ENCODE assay signal across 22 mouse cellular contexts in genomic region chr5:68635400-68635799, GRCm38 (mm10).
DNase-seq lines count a peak whose midpoint lies in the region; ATAC-seq lines count a peak whose summit lies in the region.
"Had no signal": no experiment of that assay in that cellular context is flagged by ENCODE, and none has a peak within 500 bp of the region (broad histone marks: within the 10 kb centered on the region; RNA-seq: fewer than 3 reads in every experiment).

No protein-coding gene starts in this region.

- H3K4me1 ChIP-seq in neural tube, embryonic 14.5 days (ENCODE audit: control insufficient read depth, insufficient read depth, low read length) = no peaks in the 10 kb centered on the region
- no peaks in the 10 kb centered on the region for H3K4me1 ChIP-seq in neural tube, embryonic 15.5 days
- H3K4me1 ChIP-seq: embryonic facial prominence, embryonic 15.5 days; forebrain, embryonic 10.5 days; forebrain, embryonic 15.5 days; heart, embryonic 10.5 days; hindbrain, embryonic 12.5 days had no signal

- no peak overlapping the region for H3K9ac ChIP-seq in neural tube, embryonic 14.5 days (replicated peaks; ENCODE audit: low read depth, low read length)
- no peak overlapping the region for H3K9ac ChIP-seq in neural tube, embryonic 15.5 days (replicated peaks)
- H3K9ac ChIP-seq: embryonic facial prominence, embryonic 15.5 days; forebrain, embryonic 15.5 days; hindbrain, embryonic 12.5 days had no signal

- no peak overlapping the region for H3K4me2 ChIP-seq in neural tube, embryonic 14.5 days (ENCODE audit: low read depth, low read length)
- no peak overlapping the region for H3K4me2 ChIP-seq in neural tube, embryonic 15.5 days
- H3K4me2 ChIP-seq: embryonic facial prominence, embryonic 15.5 days; forebrain, embryonic 15.5 days; hindbrain, embryonic 12.5 days had no signal

- ATAC-seq in frontal cortex, adult (ENCODE audit: low TSS enrichment) = peak; percentile 99
- ATAC-seq in neural tube, embryonic 14.5 days (ENCODE audit: low read depth) = 0 out of 2 replicates have a peak, but pooled peaks have one; percentile 54
- ATAC-seq in neural tube, embryonic 15.5 days (ENCODE audit: low FRiP score) = peak; percentile 55; the same call in 1 of the 2 replicates
- ATAC-seq: forebrain, embryonic 15.5 days; hindbrain, embryonic 16.5 days had no signal

- no peaks in the 10 kb centered on the region for H3K36me3 ChIP-seq in neural tube, embryonic 14.5 days (ENCODE audit: control insufficient read depth, insufficient read depth, low read length)
- no peaks in the 10 kb centered on the region for H3K36me3 ChIP-seq in neural tube, embryonic 15.5 days
- H3K36me3 ChIP-seq: embryonic facial prominence, embryonic 15.5 days; forebrain, embryonic 10.5 days; forebrain, embryonic 15.5 days; heart, embryonic 10.5 days; hindbrain, embryonic 12.5 days had no signal

- no peak overlapping the region for H3K4me3 ChIP-seq in neural tube, embryonic 14.5 days (ENCODE audit: low read depth, low read length)
- H3K4me3 ChIP-seq in neural tube, embryonic 15.5 days (replicated peaks) = no peak overlapping the region
- H3K4me3 ChIP-seq: embryonic facial prominence, embryonic 15.5 days; erythroblast, embryonic 14.5 days; forebrain, embryonic 10.5 days; forebrain, embryonic 15.5 days; heart, embryonic 10.5 days; hindbrain, embryonic 12.5 days had no signal

- H3K27ac ChIP-seq in neural tube, embryonic 14.5 days (ENCODE audit: low read depth, low read length) = no peak overlapping the region
- H3K27ac ChIP-seq in neural tube, embryonic 15.5 days (replicated peaks) = no peak overlapping the region
- H3K27ac ChIP-seq: embryonic facial prominence, embryonic 15.5 days; forebrain, embryonic 10.5 days; forebrain, embryonic 15.5 days; heart, embryonic 10.5 days; hindbrain, embryonic 12.5 days had no signal

- 60% methylated on average over 3 of the region's 3 CpGs for WGBS in neural tube, embryonic 14.5 days
- WGBS in neural tube, embryonic 15.5 days = 67% methylated on average over 3 of the region's 3 CpGs

- no peaks in the 10 kb centered on the region for H3K9me3 ChIP-seq in neural tube, embryonic 14.5 days (ENCODE audit: control insufficient read depth, low read length)
- H3K9me3 ChIP-seq in neural tube, embryonic 15.5 days (replicated peaks) = no peaks in the 10 kb centered on the region
- H3K9me3 ChIP-seq: embryonic facial prominence, embryonic 15.5 days; forebrain, embryonic 10.5 days; forebrain, embryonic 15.5 days; heart, embryonic 10.5 days; hindbrain, embryonic 12.5 days had no signal

- no peaks in the 10 kb centered on the region for H3K27me3 ChIP-seq in neural tube, embryonic 14.5 days (ENCODE audit: control insufficient read depth, insufficient read depth, low read length)
- no peaks in the 10 kb centered on the region for H3K27me3 ChIP-seq in neural tube, embryonic 15.5 days (replicated peaks)
- H3K27me3 ChIP-seq: embryonic facial prominence, embryonic 15.5 days; forebrain, embryonic 15.5 days; hindbrain, embryonic 12.5 days had no signal

- no peak for DNase-seq in frontal cortex, postnatal 14 days (ENCODE audit: low spot score in 2 of 2)
- no peak for DNase-seq in neural tube, embryonic 10.5 days (ENCODE audit: extremely low spot score, low spot score)
- no peak for DNase-seq in layer of hippocampus, adult 11-12 months (ENCODE audit: low spot score)
- no peak for DNase-seq in adrenal gland, postnatal 10 days
- DNase-seq: adrenal gland, postnatal 14 days; cerebellum, adult 2 months; cerebellum, postnatal 10 days; embryo, embryonic 11 days; gastrocnemius, postnatal 10 days; heart, adult 18-20 months; heart, postnatal 10 days; heart, postnatal 4 days had no signal
